Mouse (Mus musculus) lung, postnatal 0 days (tissue): ENCODE results near the gene Grifin.

Experiments
- CTCF ChIP-seq: IDR thresholded peaks from 2 replicates; pipeline ENCODE4 v1.5.1; 2016; ENCODE audit warnings: antibody characterized with exemption, mild to moderate bottlenecking
- EP300 ChIP-seq: IDR thresholded peaks from 2 replicates; pipeline ENCODE4 v1.6.1; 2016; ENCODE audit warnings: antibody characterized with exemption, mild to moderate bottlenecking, control low read depth

GRCm38 (mm10) chr5:140540106-140540505 lies 24.8 kb downstream of the Grifin start:
- TF ChIP-seq CTCF (peak; percentile 95), EP300 (no peak)
